Mouse (Mus musculus) forebrain, embryonic 16.5 days (tissue): ENCODE measurements around the gene Myof. TPM values are rescaled to one million over a fixed set of nuclear protein-coding genes. Genes with fewer than 3 reads are reported as not detected.

Experiments
- ATAC-seq: fragments of 200-750 bp; cut with Nextera tagmentation; 2 replicates; pipeline ENCODE4 v1.8.0; 2017; ENCODE audit warnings: mild to moderate bottlenecking, moderate library complexity
- H3K27ac ChIP-seq: fragments of 300-500 bp; sonication (generic); 2 replicates; pipeline ENCODE4 v1.5.1; 2014; ENCODE audit warnings: low read length, control low read depth
- H3K27me3 ChIP-seq: fragments of 300-500 bp; sonication (generic); replicated peaks from 2 replicates; pipeline ENCODE4 v1.6.1; 2014; ENCODE audit warnings: low read length; ENCODE audit not compliant: control insufficient read depth, insufficient read depth
- H3K36me3 ChIP-seq: fragments of 300-500 bp; sonication (generic); 2 replicates; pipeline ENCODE4 v1.6.1; 2014; ENCODE audit not compliant: control insufficient read depth, insufficient read depth
- H3K4me1 ChIP-seq: fragments of 300-500 bp; sonication (generic); replicated peaks from 2 replicates; pipeline ENCODE4 v1.6.1; 2014; ENCODE audit warnings: low read length; ENCODE audit not compliant: control insufficient read depth, insufficient read depth
- H3K4me2 ChIP-seq: fragments of 300-500 bp; sonication (generic); 2 replicates; pipeline ENCODE4 v1.6.1; 2014; ENCODE audit warnings: mild to moderate bottlenecking, low read length, control low read depth
- H3K4me3 ChIP-seq: fragments of 300-500 bp; sonication (generic); replicated peaks from 2 replicates; pipeline ENCODE4 v1.5.1; 2014; ENCODE audit warnings: mild to moderate bottlenecking, low read length, control low read depth
- H3K9ac ChIP-seq: fragments of 300-500 bp; sonication (generic); replicated peaks from 2 replicates; pipeline ENCODE4 v1.6.1; 2014; ENCODE audit warnings: low read depth, low read length, control low read depth
- H3K9me3 ChIP-seq: fragments of 300-500 bp; sonication (generic); 2 replicates; pipeline ENCODE4 v1.6.1; 2016; ENCODE audit warnings: low read length; ENCODE audit not compliant: control insufficient read depth
- WGBS: fragments of 180-500 bp; shearing (Covaris S2); extraction: QIAGEN DNeasy Blood & Tissue Kit; methylation state at CpG from one replicate; pipeline ENCODE4 v1.1.7; 2014; 5-methylcytosine and 5-hydroxymethylcytosine counted together
- polyA plus RNA-seq: library from polyadenylated mRNA; unstranded; fragments of >200 nt; fragmentation: Nextera tagmentation; extraction: Ambion mirVana; gene quantifications from 2 replicates; pipeline ENCODE4 v1.2.1, GENCODE M21; 2015

The Myof gene
- polyA plus RNA-seq, 1 experiment from 2014 or later: 1.5 TPM

- Histone ChIP-seq H3K36me3 (no peaks in the 10 kb centered on the region), H3K27me3 (no peaks in the 10 kb centered on the region), H3K4me2 (no peak overlapping the region), H3K9ac (no peak overlapping the region), H3K9me3 (no peaks in the 10 kb centered on the region), H3K4me1 (no peaks in the 10 kb centered on the region), H3K4me3 (no peak overlapping the region), H3K27ac (no peak overlapping the region)
- 74% methylated on average over 5 of the region's 5 CpGs for WGBS
- ATAC-seq: no peak
Observed at GRCm38 (mm10) chr19:37954772-37955171, 88.6 kb downstream of the Myof start.

- H3K4me2 ChIP-seq: no peak overlapping the region
- no peak overlapping the region for H3K4me3 ChIP-seq
- H3K4me1 ChIP-seq: no peaks in the 10 kb centered on the region
- no peak for ATAC-seq
- no peak overlapping the region for H3K27ac ChIP-seq
- H3K9ac ChIP-seq: no peak overlapping the region
- 81% methylated on average over 8 of the region's 8 CpGs for WGBS
- H3K36me3 ChIP-seq: no peaks in the 10 kb centered on the region
- H3K9me3 ChIP-seq: no peaks in the 10 kb centered on the region
- no peaks in the 10 kb centered on the region for H3K27me3 ChIP-seq
Observed at GRCm38 (mm10) chr19:37954236-37954635, 89.1 kb downstream of the Myof start.

- no peak overlapping the region for H3K4me2 ChIP-seq
- no peak for ATAC-seq
- H3K27ac ChIP-seq: no peak overlapping the region
- 14% methylated on average over 4 of the region's 4 CpGs for WGBS
- H3K4me1 ChIP-seq: no peaks in the 10 kb centered on the region
- no peaks in the 10 kb centered on the region for H3K27me3 ChIP-seq
- no peaks in the 10 kb centered on the region for H3K9me3 ChIP-seq
- H3K9ac ChIP-seq: no peak overlapping the region
- no peaks in the 10 kb centered on the region for H3K36me3 ChIP-seq
- no peak overlapping the region for H3K4me3 ChIP-seq
Observed at GRCm38 (mm10) chr19:37946696-37947095, 96.7 kb downstream of the Myof start.

GRCm38 (mm10) chr19:37946053-37946452, 97.3 kb downstream of the Myof start:
- no peak for ATAC-seq
- Histone ChIP-seq H3K9me3 (no peaks in the 10 kb centered on the region), H3K36me3 (no peaks in the 10 kb centered on the region), H3K27ac (no peak overlapping the region), H3K4me3 (no peak overlapping the region), H3K4me1 (no peaks in the 10 kb centered on the region), H3K4me2 (no peak overlapping the region), H3K9ac (no peak overlapping the region), H3K27me3 (no peaks in the 10 kb centered on the region)
- WGBS: 81% methylated on average over 8 of the region's 8 CpGs

GRCm38 (mm10) chr19:37939203-37939602, 104.2 kb downstream of the Myof start:
- Histone ChIP-seq H3K36me3 (no peaks in the 10 kb centered on the region), H3K4me2 (no peak overlapping the region), H3K4me3 (no peak overlapping the region), H3K9me3 (no peaks in the 10 kb centered on the region), H3K27ac (no peak overlapping the region), H3K27me3 (no peaks in the 10 kb centered on the region), H3K9ac (no peak overlapping the region), H3K4me1 (no peaks in the 10 kb centered on the region)
- 89% methylated on average over 10 of the region's 10 CpGs for WGBS
- no peak for ATAC-seq

- no peak overlapping the region for H3K4me3 ChIP-seq
- H3K9ac ChIP-seq: no peak overlapping the region
- no peak overlapping the region for H3K4me2 ChIP-seq
- no peaks in the 10 kb centered on the region for H3K9me3 ChIP-seq
- no peaks in the 10 kb centered on the region for H3K36me3 ChIP-seq
- no peaks in the 10 kb centered on the region for H3K4me1 ChIP-seq
- no peak overlapping the region for H3K27ac ChIP-seq
- no peak for ATAC-seq
- no peaks in the 10 kb centered on the region for H3K27me3 ChIP-seq
Observed at GRCm38 (mm10) chr19:37937092-37937491, 106.3 kb downstream of the Myof start.

GRCm38 (mm10) chr19:37934640-37935039, 108.7 kb downstream of the Myof start:
- no peaks in the 10 kb centered on the region for H3K27me3 ChIP-seq
- no peak overlapping the region for H3K9ac ChIP-seq
- no peak for ATAC-seq
- WGBS: 95% methylated on average over 6 of the region's 6 CpGs
- H3K4me3 ChIP-seq: no peak overlapping the region
- H3K27ac ChIP-seq: no peak overlapping the region
- no peak overlapping the region for H3K4me2 ChIP-seq
- H3K4me1 ChIP-seq: no peaks in the 10 kb centered on the region
- H3K36me3 ChIP-seq: no peaks in the 10 kb centered on the region
- no peaks in the 10 kb centered on the region for H3K9me3 ChIP-seq

- Histone ChIP-seq H3K9me3 (no peaks in the 10 kb centered on the region), H3K27me3 (no peaks in the 10 kb centered on the region), H3K36me3 (no peaks in the 10 kb centered on the region), H3K9ac (no peak overlapping the region), H3K4me1 (no peaks in the 10 kb centered on the region), H3K4me3 (no peak overlapping the region), H3K4me2 (no peak overlapping the region), H3K27ac (no peak overlapping the region)
- 91% methylated on average over 2 of the region's 2 CpGs for WGBS
- no peak for ATAC-seq
Observed at GRCm38 (mm10) chr19:37932198-37932597, 111.2 kb downstream of the Myof start.

GRCm38 (mm10) chr19:37927911-37928310, 115.5 kb downstream of the Myof start:
- Histone ChIP-seq H3K4me3 (no peak overlapping the region), H3K36me3 (no peaks in the 10 kb centered on the region), H3K4me1 (no peaks in the 10 kb centered on the region), H3K9me3 (no peaks in the 10 kb centered on the region), H3K27me3 (no peaks in the 10 kb centered on the region), H3K4me2 (no peak overlapping the region), H3K27ac (no peak overlapping the region), H3K9ac (no peak overlapping the region)
- 84% methylated on average over 7 of the region's 7 CpGs for WGBS
- ATAC-seq: no peak

- no peaks in the 10 kb centered on the region for H3K9me3 ChIP-seq
- 97% methylated on average over 3 of the region's 3 CpGs for WGBS
- no peak overlapping the region for H3K4me2 ChIP-seq
- no peak for ATAC-seq
- no peaks in the 10 kb centered on the region for H3K27me3 ChIP-seq
- no peaks in the 10 kb centered on the region for H3K4me1 ChIP-seq
- H3K4me3 ChIP-seq: no peak overlapping the region
- no peaks in the 10 kb centered on the region for H3K36me3 ChIP-seq
- H3K27ac ChIP-seq: no peak overlapping the region
- H3K9ac ChIP-seq: no peak overlapping the region
Observed at GRCm38 (mm10) chr19:37925323-37925722, 118.1 kb downstream of the Myof start.
